Mouse (Mus musculus) embryonic fibroblast, embryonic 13.5 days (primary cell): ENCODE measurements around the gene Helz.

Experiments used
- CTCF ChIP-seq: IDR thresholded peaks from 2 replicates; pipeline ENCODE4 v1.5.1; 2011; ENCODE audit warnings: mild to moderate bottlenecking, control low read depth, low read length, moderate library complexity, borderline replicate concordance; ENCODE audit not compliant: insufficient read depth
- POLR2A ChIP-seq: IDR thresholded peaks from 2 replicates; pipeline ENCODE4 v1.6.1; 2011; ENCODE audit warnings: low read depth, mild to moderate bottlenecking, control low read depth, low read length, moderate library complexity

DNA sequence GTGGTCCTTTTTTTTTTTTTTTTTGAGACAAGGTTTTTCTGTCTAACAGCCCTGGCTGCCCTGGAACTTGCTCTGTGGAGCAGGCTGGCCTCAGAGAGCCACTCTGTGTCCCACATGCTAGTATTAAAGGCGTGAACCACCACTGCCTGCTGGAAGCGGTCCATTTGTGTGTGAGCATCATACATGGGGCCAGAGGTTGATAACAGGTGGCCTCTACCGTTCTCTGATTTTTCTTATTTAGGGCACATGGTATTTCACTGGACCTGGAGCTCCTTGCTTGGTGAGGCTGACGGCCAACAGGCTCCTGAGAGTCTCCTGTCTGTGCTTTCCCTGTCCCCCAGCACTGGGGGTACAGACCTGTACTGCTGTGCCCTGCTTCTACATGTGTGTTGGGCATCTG, 33.1 kb downstream of the Helz start:
- TF ChIP-seq CTCF (no peak), POLR2A (no peak)
